Mouse (Mus musculus) gastrocnemius, adult 2 months (tissue): ENCODE data around the gene Hikeshi. TPM values are rescaled to one million over a fixed set of nuclear protein-coding genes. Genes with fewer than 3 reads are reported as not detected.

ENCODE experiments used
- DNase-seq: peaks from one replicate; pipeline ENCODE4 v3.0.0; 2022
- H3K27ac ChIP-seq: fragments of 200-600 bp; 2 replicates; pipeline ENCODE4 v1.8.1; 2022; ENCODE audit warnings: mild to moderate bottlenecking
- H3K4me3 ChIP-seq: fragments of 200-600 bp; 2 replicates; pipeline ENCODE4 v1.8.1; 2022; ENCODE audit warnings: mild to moderate bottlenecking, moderate library complexity
- CTCF ChIP-seq: fragments of 200-600 bp; IDR thresholded peaks from 2 replicates; pipeline ENCODE4 v1.8.1; 2022; ENCODE audit warnings: antibody characterized with exemption, mild to moderate bottlenecking, moderate library complexity
- intact Hi-C: fragments of 180-260 bp; cut with DNase I; formaldehyde crosslinking; loops from one replicate; pipeline ENCODE4 v1.15.1; 2025
- total RNA-seq, 2 experiments: library from RNA; stranded (reverse); gene quantifications; 2 replicates each; pipeline ENCODE4 v1.2.3; 2021

The Hikeshi gene
- total RNA-seq, 2 experiments from 2014 or later: 123 to 126 TPM

GRCm38 (mm10) chr7:89908421-89908820, 32.6 kb downstream of the Hikeshi start:
- no peak for DNase-seq
- Histone ChIP-seq H3K4me3 (no peak overlapping the region), H3K27ac (peak overlapping the region; percentile 8; the same call in 1 of the 2 replicates)
- no peak for TF ChIP-seq CTCF
- intact Hi-C loops: no loop called here

DNA sequence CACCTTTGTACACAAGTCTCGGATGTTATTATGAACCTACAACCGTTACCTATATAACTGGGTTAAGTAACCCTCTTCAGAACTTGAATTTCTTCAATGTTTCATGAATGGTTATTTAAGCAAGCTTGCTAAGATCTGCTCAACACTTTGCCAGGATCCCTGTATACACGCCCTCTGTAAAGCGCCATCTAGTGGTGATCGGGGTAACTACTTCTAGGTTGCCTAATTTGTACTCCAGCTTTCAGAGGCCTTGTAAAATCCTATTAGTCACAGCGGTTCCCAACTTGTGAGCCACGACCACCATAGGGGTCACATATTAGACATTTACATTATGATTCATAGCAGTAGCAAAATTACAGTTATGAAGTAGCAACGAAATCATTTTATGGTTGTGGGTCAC, 33.1 kb downstream of the Hikeshi start:
- peak; percentile 94 for TF ChIP-seq CTCF
- Histone ChIP-seq H3K27ac (0 out of 2 replicates have a peak overlapping the region, but pooled peaks have one; percentile 8), H3K4me3 (no peak overlapping the region)
- intact Hi-C loops: no loop called here
- DNase-seq: peak; percentile 70

DNA sequence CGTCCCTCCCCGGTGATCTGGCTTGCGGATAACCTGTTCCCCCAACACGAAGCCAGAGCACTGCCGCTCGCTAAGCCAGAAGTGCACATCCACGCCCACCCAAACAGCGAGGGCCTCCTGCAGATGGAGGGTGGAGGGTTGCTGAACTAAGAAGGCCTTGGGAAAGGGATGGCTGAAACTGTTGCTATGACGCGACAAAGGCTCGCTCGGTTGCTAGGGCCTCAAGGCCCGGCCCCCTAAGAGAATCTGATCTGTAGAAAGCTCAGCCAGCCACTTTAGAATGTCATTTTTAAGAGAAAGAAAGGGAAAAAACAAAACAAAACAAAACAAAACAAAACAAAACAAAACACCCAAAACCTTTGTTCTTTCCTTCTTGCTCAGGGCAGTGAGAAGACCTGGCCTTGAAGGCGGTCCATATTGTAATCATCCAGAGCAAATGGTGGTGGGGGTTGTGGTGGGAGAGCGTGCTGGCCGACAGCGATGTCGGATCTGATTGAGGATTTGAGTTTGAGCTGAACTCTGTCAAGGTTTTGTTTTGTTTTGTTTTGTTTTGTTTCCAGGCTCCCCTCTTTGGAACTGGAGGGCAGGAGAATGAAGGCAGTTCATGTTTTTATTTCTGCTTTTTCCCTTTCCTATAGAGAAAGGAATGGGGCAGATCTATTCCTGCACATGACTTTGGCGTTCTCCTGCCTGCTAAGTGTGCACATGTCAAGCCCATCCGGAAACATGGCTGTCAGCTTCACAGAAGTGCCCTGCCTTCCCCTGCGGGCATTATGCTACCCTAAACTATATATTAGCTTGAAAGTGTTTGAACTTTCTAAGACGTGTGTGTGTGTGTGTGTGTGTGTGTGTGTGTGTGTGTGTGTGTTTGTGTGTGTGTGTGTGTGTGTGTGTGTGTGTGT, 37.3 kb downstream of the Hikeshi start, which contains the start of gene Ccdc81:
Gene Ccdc81 (minus strand): TSS at position 188 of the 902 bp plus-strand sequence.
- DNase-seq: no peak
- peak within 1 kb of the TSS; percentile 26; the same call in 1 of the 2 replicates for H3K4me3 ChIP-seq
- intact Hi-C loops: no loop called here

DNA sequence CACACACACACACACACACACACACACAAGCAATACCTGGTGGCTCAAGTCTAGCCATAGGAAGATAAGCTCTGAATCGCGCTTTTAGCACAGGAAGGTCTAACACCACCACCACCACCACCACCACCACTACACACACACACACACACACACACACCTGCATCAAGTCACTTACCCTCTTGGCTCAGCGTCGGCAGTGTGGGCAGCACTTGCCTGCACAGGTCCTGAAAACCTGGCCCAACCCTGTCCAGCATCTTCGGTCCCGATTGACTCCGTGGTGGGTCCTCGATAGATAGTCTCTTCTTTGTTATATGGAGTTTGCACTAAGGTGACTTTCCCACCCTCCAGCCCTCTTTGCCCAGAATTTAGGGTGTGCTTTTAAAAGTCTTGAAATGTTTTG, 38.0 kb downstream of the Hikeshi start:
- DNase-seq: no peak
- intact Hi-C loops: no loop called here
- H3K4me3 ChIP-seq: no peak overlapping the region; the same call in 1 of the 2 replicates
- no peak for TF ChIP-seq CTCF
- H3K27ac ChIP-seq: no peak overlapping the region

More for the DNA sequence above, 37.3 kb downstream of the Hikeshi start, which contains the start of gene Ccdc81:
- H3K27ac ChIP-seq: no peak within 1 kb of the TSS
- no peak for TF ChIP-seq CTCF

GRCm38 (mm10) chr7:89891856-89892255, 49.1 kb downstream of the Hikeshi start:
- H3K4me3 ChIP-seq: no peak overlapping the region
- intact Hi-C loops: loop anchor here (5.0 kb wide), 1 partner anchor 415 kb away; no protein-coding TSS in a partner anchor
- peak; percentile 55 for TF ChIP-seq CTCF
- H3K27ac ChIP-seq: no peak overlapping the region
- no peak for DNase-seq

DNA sequence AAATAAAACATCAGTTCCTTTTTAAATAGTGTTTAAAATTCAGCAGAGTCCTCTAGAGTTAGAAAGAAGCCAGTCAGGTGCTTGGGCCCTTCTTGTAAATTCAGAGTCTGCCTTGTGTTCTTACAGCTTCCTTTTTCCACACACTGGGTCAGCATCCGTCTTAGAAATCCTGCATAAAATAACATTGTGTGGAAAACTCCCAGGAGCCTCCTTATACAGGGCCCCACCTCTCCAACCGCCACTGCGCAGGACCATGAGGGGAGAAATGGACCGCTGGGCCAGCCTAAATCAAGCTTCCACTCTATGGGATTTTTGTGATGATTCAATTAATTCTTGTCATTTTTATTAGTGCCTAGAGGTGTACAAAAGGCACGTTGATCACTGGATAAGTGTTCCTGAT, 49.6 kb downstream of the Hikeshi start:
- intact Hi-C loops: loop anchor here (5.0 kb wide), 1 partner anchor 414 kb away; no protein-coding TSS in a partner anchor
- no peak for TF ChIP-seq CTCF
- H3K4me3 ChIP-seq: no peak overlapping the region

GRCm38 (mm10) chr7:89884551-89884950, 56.5 kb downstream of the Hikeshi start:
- H3K27ac ChIP-seq: no peak overlapping the region
- intact Hi-C loops: no loop called here
- H3K4me3 ChIP-seq: no peak overlapping the region
- DNase-seq: no peak
- TF ChIP-seq CTCF: no peak

More for the DNA sequence above, 49.6 kb downstream of the Hikeshi start:
- no peak overlapping the region for H3K27ac ChIP-seq
- DNase-seq: no peak

DNA sequence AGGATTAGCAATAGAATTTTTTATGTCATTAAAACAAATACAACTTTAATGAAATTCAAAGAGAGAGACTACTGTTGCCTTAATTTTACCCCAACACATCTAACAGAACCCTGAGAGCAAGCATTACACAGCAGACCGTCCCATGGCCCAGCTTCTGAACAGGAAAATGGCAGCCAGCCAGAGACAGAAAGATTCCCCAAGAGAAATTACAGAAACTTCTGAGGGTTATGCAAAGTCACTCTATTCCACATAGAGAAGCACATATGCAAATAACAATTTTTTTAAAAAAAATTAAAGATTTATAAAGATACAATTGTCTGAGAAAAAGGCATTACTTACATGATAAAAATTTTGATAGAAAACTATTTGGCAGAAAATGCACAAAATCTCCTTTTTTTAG, 61.3 kb downstream of the Hikeshi start:
- Histone ChIP-seq H3K27ac (no peak overlapping the region), H3K4me3 (no peak overlapping the region)
- TF ChIP-seq CTCF: no peak
- intact Hi-C loops: no loop called here
- peak; percentile 31 for DNase-seq

Other genes with a start within 250 kb of the Hikeshi start
- gene Ccdc81, start 37.6 kb downstream of the Hikeshi start, total RNA-seq: not detected
- 10 to 100 TPM; 37.9 to 39.3 TPM for gene Eed, start 39.8 kb upstream of the Hikeshi start, total RNA-seq
- gene Picalm, start 189.0 kb upstream of the Hikeshi start, total RNA-seq: 10 to 100 TPM; 87.9 to 93.4 TPM